Mouse (Mus musculus) T-helper 17 cell (primary cell): ENCODE results near the gene C2cd4a.

Experiments
- in situ Hi-C, 2 experiments: fragments of 300-600 bp; cut with MboI, MseI; formaldehyde crosslinking; loops; 1 replicate in 1 of 2; 2 replicates in 1 of 2; pipeline ENCODE4 v1.15.1; 2025; ENCODE audit warnings: high pct_unique_total_duplicates in 2 of 2

C2cd4a gene

GRCm38 (mm10) chr9:67839981-67840859 is 8.1 kb upstream of the C2cd4a start, which contains the start of gene Vps13c:
Gene Vps13c, plus strand, starts transcription at chr9:67840396.
- in situ Hi-C loops: loop anchor here in 1 of 2 experiments (25.0 kb wide), 1 partner anchor 122 kb away; no protein-coding TSS in a partner anchor

GRCm38 (mm10) chr9:67837311-67837710 is 5.2 kb upstream of the C2cd4a start:
- in situ Hi-C loops: loop anchor here in 1 of 2 experiments (25.0 kb wide), 1 partner anchor 125 kb away; no protein-coding TSS in a partner anchor

- in situ Hi-C loops: loop anchor here in 1 of 2 experiments (25.0 kb wide), 1 partner anchor 128 kb away; no protein-coding TSS in a partner anchor
Measured at GRCm38 (mm10) chr9:67834535-67834934, 2.4 kb upstream of the C2cd4a start.

GRCm38 (mm10) chr9:67831359-67832045 is 628 bp downstream of the C2cd4a start:
- in situ Hi-C loops: loop anchor here in 1 of 2 experiments (25.0 kb wide), 1 partner anchor 131 kb away; no protein-coding TSS in a partner anchor

- in situ Hi-C loops: loop anchor here in 1 of 2 experiments (25.0 kb wide), 1 partner anchor 132 kb away; no protein-coding TSS in a partner anchor
Measured at GRCm38 (mm10) chr9:67830411-67831358, 1.4 kb downstream of the C2cd4a start.

GRCm38 (mm10) chr9:67828182-67828581 is 3.9 kb downstream of the C2cd4a start:
- in situ Hi-C loops: loop anchor here in 1 of 2 experiments (25.0 kb wide), 1 partner anchor 134 kb away; no protein-coding TSS in a partner anchor

- in situ Hi-C loops: loop anchor here in 1 of 2 experiments (25.0 kb wide), 1 partner anchor 137 kb away; no protein-coding TSS in a partner anchor
Measured at GRCm38 (mm10) chr9:67825527-67825926, 6.6 kb downstream of the C2cd4a start.

- in situ Hi-C loops: no loop called here
Measured at GRCm38 (mm10) chr9:67823131-67823530, 9.0 kb downstream of the C2cd4a start.

GRCm38 (mm10) chr9:67818668-67818950 is 13.5 kb downstream of the C2cd4a start:
- in situ Hi-C loops: loop anchor here in 1 of 2 experiments (5.0 kb wide), 1 partner anchor 154 kb away; no protein-coding TSS in a partner anchor

GRCm38 (mm10) chr9:67817898-67818667 is 14.0 kb downstream of the C2cd4a start:
- in situ Hi-C loops: loop anchor here in 1 of 2 experiments (5.0 kb wide), 1 partner anchor 154 kb away; no protein-coding TSS in a partner anchor

GRCm38 (mm10) chr9:67816172-67816928 is 15.8 kb downstream of the C2cd4a start:
- in situ Hi-C loops: loop anchor here in 1 of 2 experiments (5.0 kb wide), 1 partner anchor 156 kb away; no protein-coding TSS in a partner anchor

GRCm38 (mm10) chr9:67813665-67814337 is 18.3 kb downstream of the C2cd4a start:
- in situ Hi-C loops: no loop called here

- in situ Hi-C loops: no loop called here
Measured at GRCm38 (mm10) chr9:67813171-67813570, 19.0 kb downstream of the C2cd4a start.

- in situ Hi-C loops: no loop called here
Measured at GRCm38 (mm10) chr9:67811116-67811515, 21.0 kb downstream of the C2cd4a start.

- in situ Hi-C loops: no loop called here
Measured at GRCm38 (mm10) chr9:67810527-67810926, 21.6 kb downstream of the C2cd4a start.

- in situ Hi-C loops: loop anchor here in 1 of 2 experiments (5.0 kb wide), 1 partner anchor 95 kb away; no protein-coding TSS in a partner anchor
Measured at GRCm38 (mm10) chr9:67807000-67807399, 25.1 kb downstream of the C2cd4a start.

GRCm38 (mm10) chr9:67802241-67802640 is 29.9 kb downstream of the C2cd4a start:
- in situ Hi-C loops: loop anchor here in 1 of 2 experiments (5.0 kb wide), 1 partner anchor 120 kb away; no protein-coding TSS in a partner anchor
